Mouse (Mus musculus) midbrain, embryonic 16.5 days (tissue): Measurements from ENCODE around the gene Eloa. TPM values are rescaled to one million over a fixed set of nuclear protein-coding genes. Genes with fewer than 3 reads are reported as not detected.

ENCODE experiments used
- ATAC-seq: fragments of 200-750 bp; cut with Nextera tagmentation; 2 replicates; pipeline ENCODE4 v1.8.0; 2017; ENCODE audit warnings: moderate TSS enrichment
- H3K27ac ChIP-seq: fragments of 300-500 bp; sonication (generic); 2 replicates; pipeline ENCODE4 v1.5.1; 2014; ENCODE audit warnings: mild to moderate bottlenecking, low read length, mixed read lengths
- H3K27me3 ChIP-seq: fragments of 300-500 bp; sonication (generic); 2 replicates; pipeline ENCODE4 v1.6.1; 2014; ENCODE audit warnings: low read depth, low read length, mixed read lengths; ENCODE audit not compliant: control insufficient read depth, insufficient read depth
- H3K36me3 ChIP-seq: fragments of 300-500 bp; sonication (generic); 2 replicates; pipeline ENCODE4 v1.6.1; 2014; ENCODE audit warnings: mild to moderate bottlenecking, low read length, moderate library complexity, mixed read lengths; ENCODE audit not compliant: control insufficient read depth, insufficient read depth
- H3K4me1 ChIP-seq: fragments of 300-500 bp; sonication (generic); 2 replicates; pipeline ENCODE4 v1.6.1; 2014; ENCODE audit warnings: mild to moderate bottlenecking, low read length, mixed read lengths; ENCODE audit not compliant: control insufficient read depth, insufficient read depth
- H3K4me2 ChIP-seq: fragments of 300-500 bp; sonication (generic); 2 replicates; pipeline ENCODE4 v1.6.1; 2014; ENCODE audit warnings: mild to moderate bottlenecking, low read length, mixed read lengths
- H3K4me3 ChIP-seq: fragments of 300-500 bp; sonication (generic); 2 replicates; pipeline ENCODE4 v1.5.1; 2014; ENCODE audit warnings: low read depth, mild to moderate bottlenecking, low read length, moderate library complexity, mixed read lengths
- H3K9ac ChIP-seq: fragments of 300-500 bp; sonication (generic); 2 replicates; pipeline ENCODE4 v1.6.1; 2014; ENCODE audit warnings: low read depth, low read length, mixed read lengths
- H3K9me3 ChIP-seq: fragments of 300-500 bp; sonication (generic); replicated peaks from 2 replicates; pipeline ENCODE4 v1.6.1; 2014; ENCODE audit warnings: mild to moderate bottlenecking, low read length, mixed read lengths; ENCODE audit not compliant: control insufficient read depth, poor library complexity, severe bottlenecking
- WGBS: fragments of 180-500 bp; shearing (Covaris S2); extraction: QIAGEN DNeasy Blood & Tissue Kit; methylation state at CpG from one replicate; pipeline ENCODE4 v1.1.7; 2014; 5-methylcytosine and 5-hydroxymethylcytosine counted together
- polyA plus RNA-seq: library from polyadenylated mRNA; unstranded; fragments of >200 nt; fragmentation: Nextera tagmentation; extraction: Ambion mirVana; gene quantifications from 2 replicates; pipeline ENCODE4 v1.2.1, GENCODE M21; 2015

Gene Eloa
- polyA plus RNA-seq, 1 experiment from 2014 or later, result 26.7 TPM

DNA sequence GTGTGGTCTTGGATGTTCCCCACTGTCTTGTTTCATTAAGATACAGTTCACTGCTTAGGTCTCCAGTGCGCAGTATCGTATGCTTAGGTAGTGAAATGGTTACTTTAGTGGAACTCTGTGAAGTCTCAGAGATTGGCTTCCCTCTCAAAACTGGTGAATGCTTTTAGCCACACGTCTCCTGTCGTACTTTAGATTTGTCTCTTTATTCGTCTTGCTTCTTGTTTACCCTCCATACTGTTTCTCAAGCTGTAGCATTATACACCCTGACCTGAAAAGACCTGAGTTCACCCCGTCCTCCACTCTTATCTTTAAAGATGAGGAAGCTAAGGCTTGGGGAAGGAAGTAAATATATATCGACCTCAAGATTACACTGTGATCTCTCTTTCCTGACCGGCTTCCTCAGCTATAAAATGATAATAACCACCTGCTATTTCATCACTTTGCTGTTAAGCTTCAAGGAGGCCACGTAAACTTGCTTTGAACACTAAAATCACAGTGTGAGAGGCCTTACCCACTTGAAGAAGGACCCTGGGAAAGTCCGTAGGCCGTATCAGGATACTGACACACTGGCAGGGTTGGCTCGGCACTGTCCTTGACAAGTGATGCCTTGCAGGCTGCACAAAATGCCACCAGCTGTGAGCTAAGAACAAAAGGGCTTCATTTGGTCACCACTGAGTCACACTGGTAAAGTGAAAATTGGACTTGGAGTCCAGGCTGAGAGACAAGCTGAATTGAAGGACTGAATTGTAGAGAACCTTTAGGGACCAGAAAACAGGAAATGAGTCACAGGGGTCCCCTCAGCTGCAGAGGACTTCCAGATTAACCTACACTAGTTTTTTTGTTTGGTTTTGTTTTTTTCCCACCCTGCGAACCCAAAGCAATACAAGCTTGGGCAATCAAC, 48.4 kb downstream of the Eloa start:
- ATAC-seq, result no peak
- no peaks in the 10 kb centered on the region for H3K27me3 ChIP-seq
- H3K9ac ChIP-seq, result peak overlapping the region; percentile 95
- peak overlapping the region; percentile 93 for H3K4me3 ChIP-seq
- no peaks in the 10 kb centered on the region for H3K9me3 ChIP-seq
- peak overlapping the region; percentile 99 for H3K4me2 ChIP-seq
- WGBS, result 73% methylated on average over 13 of the region's 13 CpGs
- H3K27ac ChIP-seq, result no peak overlapping the region
- peaks cover 28% of the 10 kb centered on the region for H3K36me3 ChIP-seq
- H3K4me1 ChIP-seq, result peaks cover 13% of the 10 kb centered on the region

DNA sequence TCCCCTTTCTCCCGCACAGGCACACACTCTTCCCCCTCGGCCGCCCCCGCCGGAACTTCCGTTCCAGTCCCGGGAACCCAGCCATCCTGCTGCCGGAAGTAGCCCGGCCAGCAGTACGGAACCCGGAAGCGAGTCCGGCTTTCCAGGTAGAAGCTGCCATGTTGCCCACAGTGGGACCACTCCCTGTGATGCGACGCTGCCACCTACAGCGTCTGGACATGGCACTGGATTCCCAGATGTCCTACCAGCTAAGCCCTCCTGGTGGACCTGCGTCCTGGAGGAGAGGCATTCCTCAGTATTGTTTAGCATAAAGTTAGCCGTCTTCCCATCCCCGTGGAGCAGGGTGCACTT, 49.0 kb downstream of the Eloa start, which contains the start of gene Lypla2:
Lypla2 (minus strand) TSS at position 71 of the 351 bp plus-strand sequence.
- Histone ChIP-seq H3K27ac (peak within 1 kb of the TSS; percentile 77), H3K9ac (peak within 1 kb of the TSS; percentile 95), H3K4me2 (peak within 1 kb of the TSS; percentile 99), H3K27me3 (no peaks in the 10 kb centered on the region), H3K4me3 (peak within 1 kb of the TSS; percentile 93), H3K4me1 (peaks cover 13% of the 10 kb centered on the region), H3K36me3 (peaks cover 34% of the 10 kb centered on the region), H3K9me3 (no peaks in the 10 kb centered on the region)
- 1% methylated on average over 19 of the region's 19 CpGs for WGBS
- ATAC-seq, result peak; percentile 88

DNA sequence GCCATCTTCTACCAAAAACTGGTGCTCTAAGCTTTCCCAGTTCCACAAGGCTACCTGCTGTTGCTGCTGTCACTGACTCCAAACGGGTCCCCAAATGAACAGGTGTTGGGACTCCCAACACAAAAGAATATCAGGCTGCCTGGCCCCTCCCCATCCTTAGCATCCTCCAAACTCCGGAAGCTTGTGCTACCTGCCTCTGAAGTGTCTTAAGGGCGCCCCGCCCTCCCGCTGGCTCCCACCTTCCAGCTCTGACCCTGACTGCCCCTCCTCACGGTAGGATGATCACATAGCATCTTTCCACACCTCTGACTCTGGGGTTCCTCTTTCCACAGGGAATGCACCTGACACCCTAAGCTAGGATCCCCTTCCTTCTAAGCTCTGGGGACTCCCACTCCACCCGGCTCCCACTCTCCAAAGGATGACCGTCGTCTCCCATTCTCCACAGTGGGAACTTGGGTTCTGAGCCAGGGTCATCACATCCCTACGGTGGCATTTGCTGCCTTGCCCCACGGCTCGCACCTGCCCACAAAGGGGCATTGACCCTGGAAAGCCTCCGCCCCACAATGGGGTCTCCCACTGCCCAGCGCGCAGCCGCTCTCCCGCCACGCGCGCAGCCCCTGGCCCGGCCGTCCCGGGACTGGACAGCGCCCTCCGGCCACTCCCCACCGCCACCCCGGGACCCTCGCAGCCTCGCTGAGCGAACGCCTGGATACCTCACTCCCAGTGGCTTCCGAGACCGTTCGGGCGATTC, 49.6 kb downstream of the Eloa start:
- H3K27ac ChIP-seq, result peak overlapping the region; percentile 77
- no peaks in the 10 kb centered on the region for H3K27me3 ChIP-seq
- peaks cover 34% of the 10 kb centered on the region for H3K36me3 ChIP-seq
- H3K9me3 ChIP-seq, result no peaks in the 10 kb centered on the region
- H3K4me3 ChIP-seq, result peak overlapping the region; percentile 93
- H3K4me1 ChIP-seq, result peaks cover 13% of the 10 kb centered on the region
- under 1% methylated on average over 35 of the region's 35 CpGs for WGBS
- ATAC-seq, result peak; percentile 76
- H3K4me2 ChIP-seq, result peak overlapping the region; percentile 99
- peak overlapping the region; percentile 95 for H3K9ac ChIP-seq

DNA sequence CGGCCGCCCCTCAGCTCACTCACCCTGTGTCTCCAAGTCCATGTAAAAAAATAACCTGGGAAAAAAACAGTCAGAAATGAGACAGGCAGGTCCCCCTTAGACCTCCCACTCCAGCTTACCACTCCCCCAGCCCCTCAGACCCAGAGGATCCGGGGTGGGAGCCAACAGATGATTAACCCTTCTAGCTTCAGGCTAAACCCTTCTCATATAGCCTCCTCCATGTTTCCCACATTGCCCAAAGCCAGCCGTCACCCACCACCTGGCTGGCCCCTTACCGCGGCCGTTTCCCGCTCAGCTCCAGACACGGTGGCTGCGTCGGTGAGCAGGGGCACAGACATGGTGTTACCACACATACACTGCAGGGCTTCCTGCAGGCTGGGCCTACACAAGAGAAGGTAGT, 51.0 kb downstream of the Eloa start:
- no peak overlapping the region for H3K27ac ChIP-seq
- 92% methylated on average over 11 of the region's 11 CpGs for WGBS
- peaks cover 27% of the 10 kb centered on the region for H3K36me3 ChIP-seq
- H3K27me3 ChIP-seq, result no peaks in the 10 kb centered on the region
- no peak overlapping the region for H3K9ac ChIP-seq
- H3K9me3 ChIP-seq, result no peaks in the 10 kb centered on the region
- ATAC-seq, result no peak
- H3K4me3 ChIP-seq, result no peak overlapping the region
- peaks cover 13% of the 10 kb centered on the region for H3K4me1 ChIP-seq
- no peak overlapping the region for H3K4me2 ChIP-seq

DNA sequence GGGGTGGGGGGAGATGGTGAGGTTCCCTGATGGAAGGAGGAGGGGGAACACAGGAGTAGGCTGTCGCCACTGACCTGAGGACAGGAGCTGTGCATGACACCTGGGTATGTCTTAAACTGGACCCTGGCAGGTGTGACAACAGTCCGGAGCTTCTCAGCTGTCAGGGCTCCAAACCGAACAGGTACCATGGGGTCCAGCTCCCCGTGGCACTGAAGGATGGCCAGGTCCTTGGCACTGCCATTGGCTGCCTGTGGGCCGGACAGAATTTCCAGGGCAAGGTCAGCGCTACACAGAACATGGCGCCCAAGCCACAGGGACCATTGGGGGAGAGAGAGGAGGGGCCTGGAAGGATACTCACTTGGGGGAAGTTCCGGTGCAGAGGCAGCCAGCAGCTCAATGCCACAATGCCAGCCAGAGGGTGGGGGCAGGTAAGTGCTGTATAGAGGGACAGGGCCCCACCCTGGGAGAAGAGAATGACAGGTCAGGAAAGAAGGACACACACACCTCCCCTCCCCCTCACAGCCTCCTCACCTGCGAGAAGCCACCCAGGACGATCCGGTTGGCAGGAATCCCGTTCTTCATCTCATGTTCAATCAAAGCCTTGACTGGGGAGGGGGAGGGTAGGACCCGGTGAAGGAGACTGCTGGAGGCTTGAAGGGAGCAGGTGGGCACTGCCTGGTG, 52.4 kb downstream of the Eloa start:
- ATAC-seq, result no peak
- Histone ChIP-seq H3K4me2 (no peak overlapping the region), H3K9me3 (no peaks in the 10 kb centered on the region), H3K27me3 (no peaks in the 10 kb centered on the region), H3K27ac (no peak overlapping the region), H3K4me1 (peaks cover 21% of the 10 kb centered on the region), H3K4me3 (no peak overlapping the region), H3K9ac (no peak overlapping the region), H3K36me3 (peaks cover 25% of the 10 kb centered on the region)
- WGBS, result 87% methylated on average over 13 of the region's 13 CpGs

DNA sequence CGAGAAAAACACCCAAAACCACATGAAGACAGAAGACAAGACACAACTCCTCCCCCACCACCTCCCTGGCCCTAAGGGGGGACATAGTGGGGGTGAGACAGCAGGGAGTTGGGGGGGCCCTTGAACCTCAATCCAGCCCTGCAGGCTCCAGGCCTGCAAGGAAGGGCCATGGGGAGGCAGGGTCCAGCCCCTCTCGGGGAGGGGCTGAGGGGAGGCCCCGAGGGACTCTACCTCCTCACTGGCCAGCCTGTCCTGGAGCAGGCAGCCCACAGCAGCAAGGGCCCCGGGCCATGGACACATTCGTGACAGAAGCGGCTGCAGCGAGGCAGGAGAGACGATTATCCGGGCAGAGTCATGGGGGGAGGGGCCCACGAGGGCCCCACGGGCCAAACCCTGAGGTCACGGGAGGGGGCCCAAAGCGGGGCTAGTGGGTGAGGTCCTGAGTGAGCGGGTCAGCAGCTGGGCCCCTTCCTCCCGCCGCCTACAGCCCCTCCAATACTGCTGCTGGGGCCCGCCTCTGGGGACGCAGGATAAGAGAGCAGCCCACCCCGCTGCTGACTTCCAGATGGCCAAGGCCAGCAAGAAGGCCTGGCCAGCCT, 53.2 kb downstream of the Eloa start:
- WGBS, result 72% methylated on average over 16 of the region's 19 CpGs
- H3K36me3 ChIP-seq, result peaks cover 25% of the 10 kb centered on the region

DNA sequence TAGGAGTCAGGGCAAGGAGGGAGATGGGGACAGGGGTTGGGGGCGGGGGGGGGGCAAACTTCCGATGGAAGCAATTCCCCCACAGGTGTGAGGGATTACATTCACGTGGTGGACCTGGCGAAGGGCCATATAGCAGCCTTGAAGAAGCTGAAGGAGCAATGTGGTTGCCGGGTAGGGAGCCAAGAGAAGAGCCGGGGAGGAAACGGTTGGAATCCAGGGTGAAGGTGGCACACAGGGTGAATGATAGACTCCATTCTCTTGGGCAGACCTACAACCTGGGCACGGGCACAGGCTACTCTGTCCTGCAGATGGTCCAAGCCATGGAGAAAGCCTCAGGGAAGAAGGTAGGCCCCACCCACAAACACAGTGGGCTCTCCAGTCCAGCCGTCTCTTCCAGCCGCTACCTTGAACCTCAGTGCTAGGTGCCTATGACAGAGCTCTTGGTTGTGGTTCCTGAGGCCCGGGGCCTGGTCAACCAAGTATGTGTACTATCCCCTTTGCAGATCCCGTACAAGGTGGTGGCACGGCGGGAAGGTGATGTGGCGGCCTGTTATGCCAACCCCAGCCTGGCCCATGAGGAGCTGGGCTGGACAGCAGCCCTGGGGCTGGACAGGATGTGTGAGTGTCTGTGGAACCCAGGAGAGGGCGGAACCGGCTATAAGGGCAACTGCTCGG, 54.3 kb downstream of the Eloa start:
- no peak overlapping the region for H3K4me3 ChIP-seq
- H3K36me3 ChIP-seq, result peaks cover 25% of the 10 kb centered on the region
- no peak overlapping the region for H3K4me2 ChIP-seq
- peaks cover 29% of the 10 kb centered on the region for H3K4me1 ChIP-seq
- H3K27me3 ChIP-seq, result no peaks in the 10 kb centered on the region
- ATAC-seq, result no peak
- no peak overlapping the region for H3K27ac ChIP-seq
- no peaks in the 10 kb centered on the region for H3K9me3 ChIP-seq
- WGBS, result 89% methylated on average over 18 of the region's 18 CpGs
- no peak overlapping the region for H3K9ac ChIP-seq

More for the DNA sequence above, 53.2 kb downstream of the Eloa start:
- no peak overlapping the region for H3K27ac ChIP-seq
- no peaks in the 10 kb centered on the region for H3K27me3 ChIP-seq
- no peak overlapping the region for H3K4me2 ChIP-seq
- H3K4me1 ChIP-seq, result peaks cover 23% of the 10 kb centered on the region
- no peak overlapping the region for H3K9ac ChIP-seq
- no peaks in the 10 kb centered on the region for H3K9me3 ChIP-seq
- ATAC-seq, result no peak
- H3K4me3 ChIP-seq, result no peak overlapping the region

DNA sequence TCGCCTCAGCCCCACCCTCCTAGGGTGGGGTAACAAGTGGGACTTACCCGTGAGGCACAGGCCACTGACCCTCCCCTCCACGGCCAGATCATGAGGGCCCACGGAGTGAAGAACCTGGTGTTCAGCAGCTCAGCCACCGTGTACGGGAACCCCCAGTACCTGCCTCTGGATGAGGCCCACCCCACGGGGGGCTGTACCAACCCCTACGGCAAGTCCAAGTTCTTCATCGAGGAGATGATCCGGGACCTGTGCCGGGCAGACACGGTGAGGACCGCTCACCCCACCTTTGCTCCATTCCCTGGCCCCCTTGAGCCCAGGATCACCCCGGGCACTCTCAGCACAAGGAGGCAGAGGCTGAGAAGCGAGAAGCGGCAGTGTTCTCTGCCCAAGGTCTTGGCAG, 55.3 kb downstream of the Eloa start:
- Histone ChIP-seq H3K4me2 (no peak overlapping the region), H3K27me3 (no peaks in the 10 kb centered on the region), H3K9me3 (no peaks in the 10 kb centered on the region), H3K4me1 (peaks cover 23% of the 10 kb centered on the region), H3K36me3 (peaks cover 25% of the 10 kb centered on the region), H3K4me3 (no peak overlapping the region), H3K9ac (no peak overlapping the region), H3K27ac (no peak overlapping the region)
- WGBS, result 94% methylated on average over 16 of the region's 16 CpGs
- ATAC-seq, result no peak
